Mouse (Mus musculus) liver, embryonic 16.5 days (tissue): ENCODE results near the gene Spin1. TPM values are rescaled to one million over a fixed set of nuclear protein-coding genes. Genes with fewer than 3 reads are reported as not detected.

Source experiments
- ATAC-seq: fragments of 200-750 bp; cut with Nextera tagmentation; 2 replicates; pipeline ENCODE4 v1.8.0; 2017; ENCODE audit warnings: low read depth, mild to moderate bottlenecking, moderate number of reproducible peaks, moderate library complexity
- H3K27ac ChIP-seq: fragments of 300-500 bp; sonication (generic); 2 replicates; pipeline ENCODE4 v1.5.1; 2014; ENCODE audit warnings: mild to moderate bottlenecking, low read length
- H3K27me3 ChIP-seq: fragments of 300-500 bp; sonication (generic); 2 replicates; pipeline ENCODE4 v1.6.1; 2014; ENCODE audit warnings: low read depth, low read length, mixed read lengths; ENCODE audit not compliant: control insufficient read depth, insufficient read depth
- H3K36me3 ChIP-seq: fragments of 300-500 bp; sonication (generic); 2 replicates; pipeline ENCODE4 v1.6.1; 2014; ENCODE audit warnings: mild to moderate bottlenecking; ENCODE audit not compliant: control insufficient read depth, insufficient read depth
- H3K4me1 ChIP-seq: fragments of 300-500 bp; sonication (generic); 2 replicates; pipeline ENCODE4 v1.6.1; 2014; ENCODE audit warnings: low read depth, low read length, mixed read lengths; ENCODE audit not compliant: control insufficient read depth
- H3K4me2 ChIP-seq: fragments of 300-500 bp; sonication (generic); 2 replicates; pipeline ENCODE4 v1.6.1; 2014; ENCODE audit warnings: low read depth, low read length, mixed read lengths
- H3K4me3 ChIP-seq: fragments of 300-500 bp; sonication (generic); 2 replicates; pipeline ENCODE4 v1.5.1; 2014; ENCODE audit warnings: low read depth, mild to moderate bottlenecking, low read length
- H3K9ac ChIP-seq: fragments of 300-500 bp; sonication (generic); 2 replicates; pipeline ENCODE4 v1.6.1; 2014; ENCODE audit warnings: low read depth, low read length
- H3K9me3 ChIP-seq: fragments of 300-500 bp; sonication (generic); replicated peaks from 2 replicates; pipeline ENCODE4 v1.6.1; 2016; ENCODE audit warnings: low read length; ENCODE audit not compliant: control insufficient read depth
- WGBS: fragments of 180-500 bp; shearing (Covaris S2); extraction: QIAGEN DNeasy Blood & Tissue Kit; methylation state at CpG from one replicate; pipeline ENCODE4 v1.1.7; 2014; ENCODE audit not compliant: insufficient replicate concordance; 5-methylcytosine and 5-hydroxymethylcytosine counted together
- polyA plus RNA-seq: library from polyadenylated mRNA; unstranded; fragments of >200 nt; fragmentation: Nextera tagmentation; extraction: Ambion mirVana; gene quantifications from 2 replicates; pipeline ENCODE4 v1.2.1, GENCODE M21; 2015

Spin1 gene
- polyA plus RNA-seq, 1 experiment from 2014 or later: 9.7 TPM

- Histone ChIP-seq H3K4me3 (no peak overlapping the region), H3K4me2 (no peak overlapping the region)
Measured at GRCm38 (mm10) chr13:51137702-51138031, 37.0 kb downstream of the Spin1 start.

GRCm38 (mm10) chr13:51147106-51147505, 46.4 kb downstream of the Spin1 start:
- 0 out of 2 replicates have a peak, but pooled peaks cover 2% of the 10 kb centered on the region for H3K36me3 ChIP-seq
- H3K4me3 ChIP-seq: no peak overlapping the region
- H3K4me2 ChIP-seq: no peak overlapping the region
- H3K4me1 ChIP-seq: no peaks in the 10 kb centered on the region
- H3K9ac ChIP-seq: no peak overlapping the region
- no peak overlapping the region for H3K27ac ChIP-seq
- WGBS: 51% methylated on average over 1 of the region's 1 CpGs
- ATAC-seq: no peak
- H3K9me3 ChIP-seq: no peaks in the 10 kb centered on the region
- H3K27me3 ChIP-seq: no peaks in the 10 kb centered on the region

More at GRCm38 (mm10) chr13:51137702-51138031, 37.0 kb downstream of the Spin1 start:
- H3K27me3 ChIP-seq: no peaks in the 10 kb centered on the region
- no peak overlapping the region for H3K27ac ChIP-seq
- H3K9me3 ChIP-seq: no peaks in the 10 kb centered on the region
- H3K9ac ChIP-seq: no peak overlapping the region
- ATAC-seq: no peak
- H3K4me1 ChIP-seq: no peaks in the 10 kb centered on the region; the same call in 1 of the 2 replicates
- H3K36me3 ChIP-seq: peaks cover 5% of the 10 kb centered on the region; the same call in 1 of the 2 replicates

GRCm38 (mm10) chr13:51152966-51153669, 52.4 kb downstream of the Spin1 start:
- Histone ChIP-seq H3K36me3 (no peaks in the 10 kb centered on the region), H3K4me2 (no peak overlapping the region), H3K4me1 (no peaks in the 10 kb centered on the region; the same call in 1 of the 2 replicates), H3K4me3 (no peak overlapping the region), H3K27me3 (no peaks in the 10 kb centered on the region), H3K9me3 (no peaks in the 10 kb centered on the region), H3K27ac (no peak overlapping the region), H3K9ac (no peak overlapping the region)
- 57% methylated on average over 4 of the region's 4 CpGs for WGBS
- peak; percentile 35; the same call in 1 of the 2 replicates for ATAC-seq

DNA sequence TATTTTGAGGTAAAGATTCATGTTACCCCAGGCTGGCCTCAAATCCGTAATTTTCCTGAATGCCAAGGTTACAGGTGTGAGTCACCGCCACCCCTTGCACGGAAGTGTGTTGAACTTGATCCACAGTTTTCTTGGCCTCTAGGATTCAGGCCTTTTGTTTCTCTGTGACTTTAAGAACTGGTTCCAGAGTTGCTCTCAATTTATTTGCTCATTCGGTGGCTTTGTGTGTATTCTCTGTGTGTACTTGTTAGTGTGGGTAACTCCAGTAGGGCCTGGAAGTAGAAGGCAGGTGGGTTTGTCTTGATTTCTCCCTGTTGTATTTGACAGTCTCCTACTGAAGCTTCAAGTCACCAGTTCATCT, 53.0 kb downstream of the Spin1 start:
- H3K4me3 ChIP-seq: no peak overlapping the region
- no peak for ATAC-seq
- 71% methylated on average over 4 of the region's 4 CpGs for WGBS

GRCm38 (mm10) chr13:51155178-51156013, 54.7 kb downstream of the Spin1 start:
- Histone ChIP-seq H3K9me3 (no peaks in the 10 kb centered on the region), H3K4me1 (no peaks in the 10 kb centered on the region; the same call in 1 of the 2 replicates), H3K27ac (no peak overlapping the region), H3K36me3 (no peaks in the 10 kb centered on the region), H3K4me2 (no peak overlapping the region), H3K4me3 (no peak overlapping the region), H3K27me3 (no peaks in the 10 kb centered on the region), H3K9ac (no peak overlapping the region)
- ATAC-seq: no peak
- 80% methylated on average over 15 of the region's 15 CpGs for WGBS

More for the DNA sequence above, 53.0 kb downstream of the Spin1 start:
- no peak overlapping the region for H3K4me2 ChIP-seq
- no peak overlapping the region for H3K9ac ChIP-seq
- no peaks in the 10 kb centered on the region for H3K9me3 ChIP-seq
- no peaks in the 10 kb centered on the region for H3K36me3 ChIP-seq
- no peaks in the 10 kb centered on the region; the same call in 1 of the 2 replicates for H3K4me1 ChIP-seq
- H3K27me3 ChIP-seq: no peaks in the 10 kb centered on the region
- H3K27ac ChIP-seq: no peak overlapping the region

GRCm38 (mm10) chr13:51156014-51156386, 55.3 kb downstream of the Spin1 start:
- no peak overlapping the region for H3K4me3 ChIP-seq
- no peak overlapping the region for H3K27ac ChIP-seq
- no peak overlapping the region for H3K4me2 ChIP-seq
- H3K9ac ChIP-seq: no peak overlapping the region
- ATAC-seq: no peak
- H3K9me3 ChIP-seq: no peaks in the 10 kb centered on the region
- H3K36me3 ChIP-seq: no peaks in the 10 kb centered on the region
- 82% methylated on average over 6 of the region's 6 CpGs for WGBS
- H3K4me1 ChIP-seq: no peaks in the 10 kb centered on the region; the same call in 1 of the 2 replicates
- H3K27me3 ChIP-seq: no peaks in the 10 kb centered on the region

DNA sequence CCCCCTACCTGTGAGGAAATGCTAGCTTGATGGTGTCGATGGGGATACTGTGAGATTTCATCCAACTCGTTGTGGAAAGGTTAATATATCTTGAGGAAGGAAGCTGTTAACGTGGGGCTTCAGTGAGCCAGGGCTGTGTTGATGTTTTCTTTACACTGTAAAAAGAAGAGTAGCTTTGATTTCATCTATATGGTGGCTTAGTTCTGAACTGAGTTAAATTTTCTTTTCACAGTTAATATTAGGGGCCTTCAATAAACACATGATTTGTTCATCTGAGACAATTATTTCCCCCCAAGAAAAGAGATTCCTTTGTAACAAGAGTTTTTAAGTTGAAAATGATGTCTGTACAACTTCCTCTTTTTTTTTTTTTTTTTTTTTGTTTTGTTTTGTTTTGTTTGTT, 56.6 kb downstream of the Spin1 start:
- H3K4me1 ChIP-seq: no peaks in the 10 kb centered on the region; the same call in 1 of the 2 replicates

DNA sequence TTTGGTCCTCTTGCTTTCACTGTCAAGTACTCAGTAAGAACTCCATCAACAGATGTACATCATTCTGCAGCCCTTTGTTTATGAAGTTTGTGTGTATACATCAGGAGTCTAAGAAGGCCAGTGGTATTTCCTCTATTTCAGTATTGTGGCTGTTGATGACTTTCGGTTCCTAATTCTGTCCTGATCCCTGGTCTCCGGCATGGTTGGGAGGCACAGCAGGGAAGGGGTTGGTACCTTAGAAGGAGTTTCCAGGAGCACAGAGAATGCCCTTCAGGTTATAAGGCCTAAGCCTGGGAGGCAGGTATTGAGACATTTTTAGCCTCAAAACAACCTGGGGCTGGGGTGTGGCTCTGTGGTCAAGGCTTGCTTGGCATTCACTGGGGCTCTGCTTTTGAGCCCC, 61.0 kb downstream of the Spin1 start:
- Histone ChIP-seq H3K9ac (no peak overlapping the region), H3K4me3 (no peak overlapping the region), H3K27me3 (no peaks in the 10 kb centered on the region), H3K27ac (no peak overlapping the region), H3K4me2 (no peak overlapping the region), H3K36me3 (no peaks in the 10 kb centered on the region), H3K9me3 (no peaks in the 10 kb centered on the region), H3K4me1 (no peaks in the 10 kb centered on the region)
- no peak for ATAC-seq
- WGBS: 57% methylated on average over 2 of the region's 2 CpGs

More for the DNA sequence above, 56.6 kb downstream of the Spin1 start:
- no peak for ATAC-seq
- WGBS: 21% methylated on average over 3 of the region's 3 CpGs
- Histone ChIP-seq H3K27me3 (no peaks in the 10 kb centered on the region), H3K27ac (no peak overlapping the region), H3K36me3 (no peaks in the 10 kb centered on the region), H3K9ac (no peak overlapping the region), H3K4me3 (no peak overlapping the region), H3K4me2 (no peak overlapping the region), H3K9me3 (no peaks in the 10 kb centered on the region)

GRCm38 (mm10) chr13:51162246-51162645, 61.6 kb downstream of the Spin1 start:
- Histone ChIP-seq H3K9me3 (no peaks in the 10 kb centered on the region), H3K4me3 (no peak overlapping the region), H3K27me3 (no peaks in the 10 kb centered on the region), H3K36me3 (no peaks in the 10 kb centered on the region), H3K4me1 (no peaks in the 10 kb centered on the region), H3K9ac (no peak overlapping the region), H3K4me2 (no peak overlapping the region), H3K27ac (no peak overlapping the region)
- ATAC-seq: no peak
- 58% methylated on average over 6 of the region's 6 CpGs for WGBS
